Mouse (Mus musculus): ENCODE data around the gene Gm14744. TPM values are rescaled to one million over a fixed set of nuclear protein-coding genes. Genes with fewer than 3 reads are reported as not detected.
"Not testable (repeated sequence)": the region's sequence is repeated elsewhere in the genome, so short reads cannot be mapped to it uniquely, and the experiment has no call there.

The Gm14744 gene
- polyA plus RNA-seq (2016; fragmentation: Nextera tagmentation; extraction: Ambion mirVana) = not detected in 2 replicates

GRCm38 (mm10) chrX:77864458-77864857 is at the start of gene Gm14744:
Gm14744 (plus strand) TSS chrX:77864758.
- H3K27me3 ChIP-seq (ENCODE audit: low read depth, poor library complexity, severe bottlenecking); H3K4me3 ChIP-seq; H3K36me3 ChIP-seq; H3K27ac ChIP-seq; H3K4me1 ChIP-seq; H3K9me3 ChIP-seq (replicated peaks); DNase-seq (ENCODE audit: low spot score): not testable (repeated sequence)
- WGBS = 97% methylated on average over 2 of the region's 2 CpGs

GRCm38 (mm10) chrX:77853523-77853922 is 11.0 kb upstream of the Gm14744 start, which contains the start of gene Pbsn:
Pbsn (minus strand) TSS chrX:77853623.
- Histone ChIP-seq H3K27me3 (ENCODE audit: low read depth, poor library complexity, severe bottlenecking) (no peaks in the 10 kb centered on the region), H3K4me3 (no peak within 1 kb of the TSS), H3K36me3 (no peaks in the 10 kb centered on the region), H3K4me1 (no peaks in the 10 kb centered on the region), H3K27ac (no peak within 1 kb of the TSS), H3K9me3 (replicated peaks) (no peaks in the 10 kb centered on the region)
- 82% methylated on average over 1 of the region's 1 CpGs for WGBS
- no peak for DNase-seq (ENCODE audit: low spot score)

DNA sequence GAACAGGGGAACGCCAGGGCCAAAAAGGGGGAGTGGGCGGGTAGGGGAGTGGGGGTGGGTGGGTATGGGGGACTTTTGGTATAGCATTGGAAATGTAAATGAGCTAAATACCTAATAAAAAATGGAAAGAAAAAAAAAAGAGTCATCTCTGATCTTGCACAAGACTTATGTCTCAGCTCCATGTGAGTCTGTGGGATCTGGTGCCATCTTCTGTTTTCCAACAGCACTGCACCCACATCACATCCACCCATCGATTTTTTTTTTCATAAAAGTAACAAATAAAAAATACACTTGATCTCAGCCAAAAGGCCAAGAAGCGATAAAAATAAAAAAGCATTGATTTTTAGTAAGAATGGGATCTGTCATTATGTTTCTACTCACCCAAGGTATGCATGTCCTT is 15.5 kb downstream of the Gm14744 start:
- H3K4me3 ChIP-seq; H3K4me1 ChIP-seq; H3K36me3 ChIP-seq; H3K9me3 ChIP-seq (replicated peaks); DNase-seq (ENCODE audit: low spot score); H3K27me3 ChIP-seq (ENCODE audit: low read depth, poor library complexity, severe bottlenecking); H3K27ac ChIP-seq: not testable (repeated sequence)
- 57% methylated on average over 2 of the region's 4 CpGs for WGBS

Other genes with a start within 250 kb of the Gm14744 start
- gene Prkx, start 68.5 kb upstream of the Gm14744 start, polyA plus RNA-seq (2016; fragmentation: Nextera tagmentation; extraction: Ambion mirVana) = 10.3 and 13.2 TPM in 2 replicates
- gene Pbsn, start 11.1 kb upstream of the Gm14744 start, polyA plus RNA-seq (2016; fragmentation: Nextera tagmentation; extraction: Ambion mirVana) = not detected in 2 replicates
- gene 5430402E10Rik, start 60.3 kb downstream of the Gm14744 start, polyA plus RNA-seq (2016; fragmentation: Nextera tagmentation; extraction: Ambion mirVana) = not detected in 2 replicates
- gene Obp1a, start 226.6 kb downstream of the Gm14744 start, polyA plus RNA-seq (2016; fragmentation: Nextera tagmentation; extraction: Ambion mirVana) = not detected in 2 replicates

All from limb, embryonic 10.5 days (tissue).